Mouse (Mus musculus): ENCODE results near the gene Pde4d. TPM values are rescaled to one million over a fixed set of nuclear protein-coding genes. Genes with fewer than 3 reads are reported as not detected.

Pde4d gene
- total RNA-seq, 2 experiments from 2014 or later: 29.1 to 38.7 TPM

DNA sequence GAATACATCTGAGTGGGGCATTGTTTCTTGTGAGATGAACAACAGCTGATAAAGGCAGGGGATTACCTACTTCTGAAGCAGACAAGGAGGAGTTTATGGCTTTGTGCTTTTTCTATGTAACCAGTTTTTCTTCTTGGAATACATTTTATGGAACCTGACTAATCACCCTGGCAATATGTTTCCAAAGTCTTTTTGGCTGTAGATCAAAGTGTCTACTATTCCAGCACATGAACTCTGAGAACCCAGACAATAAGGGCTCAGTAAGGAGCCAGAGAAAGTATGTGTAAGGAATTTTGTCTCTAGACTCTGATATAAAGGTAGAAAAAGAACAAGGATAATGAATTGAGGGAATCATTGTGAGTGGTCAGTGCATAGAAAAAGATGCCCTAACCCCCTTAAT lies 40.1 kb downstream of the Pde4d start:
- no peak for ATAC-seq (replicated peaks; ENCODE audit: poor library complexity)

DNA sequence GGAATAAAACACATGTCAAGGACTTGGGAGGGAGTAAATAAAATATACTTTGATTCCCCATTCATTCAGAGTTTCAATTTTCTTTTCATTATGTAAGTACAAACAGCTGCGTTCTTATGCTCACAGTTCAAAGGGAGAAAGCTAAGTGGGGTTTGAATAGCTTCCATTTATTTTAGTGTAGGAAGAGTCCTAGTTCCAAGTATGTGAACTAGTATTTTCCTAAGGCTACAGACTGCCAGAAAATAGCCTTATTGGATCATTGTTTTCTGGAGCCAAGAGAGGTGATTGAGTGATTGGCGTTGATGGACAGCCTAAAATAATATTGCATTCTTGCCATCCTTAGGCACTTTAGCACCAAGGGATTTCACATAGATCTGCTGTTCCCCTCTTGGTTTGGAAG lies 41.1 kb downstream of the Pde4d start:
- ATAC-seq (replicated peaks; ENCODE audit: poor library complexity): no peak

DNA sequence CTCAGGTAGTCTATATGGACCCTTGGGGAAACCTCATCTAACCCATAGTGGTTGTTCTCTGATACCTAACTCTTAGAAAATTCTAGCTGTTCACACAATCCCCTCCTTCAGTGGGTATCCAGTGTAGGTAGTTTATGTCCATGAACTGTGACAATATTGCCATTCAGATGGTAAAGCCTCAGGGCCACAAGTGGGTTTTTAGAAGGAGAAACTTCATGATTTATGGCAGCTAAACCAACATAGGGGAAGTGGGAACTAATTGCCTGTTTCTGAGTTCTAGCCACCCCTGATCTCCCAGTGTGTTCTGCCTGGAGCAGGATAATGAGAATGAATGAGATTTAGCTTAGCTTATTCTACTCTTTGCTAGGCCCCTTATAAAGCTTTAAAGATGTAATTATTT lies 43.1 kb downstream of the Pde4d start:
- no peak for ATAC-seq (replicated peaks; ENCODE audit: poor library complexity)

DNA sequence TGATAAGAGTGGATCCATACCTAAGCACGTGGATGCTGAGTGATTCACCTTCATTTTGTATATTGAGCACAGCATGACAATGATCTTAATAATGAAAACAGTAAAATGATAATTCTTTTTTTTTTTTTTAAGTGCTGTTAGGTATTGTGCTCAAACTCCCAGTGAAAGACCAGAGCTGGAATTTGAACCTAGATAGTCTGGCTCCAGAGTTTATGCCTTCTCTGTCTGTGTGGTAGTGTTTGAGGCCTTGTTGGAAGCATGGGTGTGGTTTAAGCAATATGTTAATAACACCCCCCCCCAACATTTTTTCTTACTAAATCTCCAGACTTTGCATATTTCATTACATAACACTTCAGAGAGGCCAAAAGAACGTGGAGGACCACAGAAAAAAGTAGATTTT lies 44.6 kb downstream of the Pde4d start:
- no peak for ATAC-seq (replicated peaks; ENCODE audit: poor library complexity)

DNA sequence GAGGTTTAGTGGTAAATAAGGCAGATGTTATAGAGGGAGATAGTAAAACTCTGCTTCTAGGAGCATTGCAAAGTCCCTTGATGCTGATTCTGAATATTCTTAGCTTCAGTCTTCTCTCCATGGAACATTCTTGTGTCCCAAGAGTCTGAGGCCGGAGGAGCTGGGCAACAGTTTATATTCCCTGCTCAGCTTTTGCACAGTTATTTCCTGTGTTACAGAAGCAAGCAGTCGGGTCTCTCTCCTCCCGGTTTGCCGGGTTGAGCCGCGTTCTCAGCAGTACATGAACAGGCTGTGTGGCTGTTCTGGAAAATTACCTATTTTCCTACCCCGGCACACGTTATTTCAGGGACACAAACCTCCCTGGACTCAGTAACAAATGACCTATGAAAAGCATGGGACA lies 48.0 kb downstream of the Pde4d start:
- peak; percentile 38 for ATAC-seq (replicated peaks; ENCODE audit: poor library complexity)

DNA sequence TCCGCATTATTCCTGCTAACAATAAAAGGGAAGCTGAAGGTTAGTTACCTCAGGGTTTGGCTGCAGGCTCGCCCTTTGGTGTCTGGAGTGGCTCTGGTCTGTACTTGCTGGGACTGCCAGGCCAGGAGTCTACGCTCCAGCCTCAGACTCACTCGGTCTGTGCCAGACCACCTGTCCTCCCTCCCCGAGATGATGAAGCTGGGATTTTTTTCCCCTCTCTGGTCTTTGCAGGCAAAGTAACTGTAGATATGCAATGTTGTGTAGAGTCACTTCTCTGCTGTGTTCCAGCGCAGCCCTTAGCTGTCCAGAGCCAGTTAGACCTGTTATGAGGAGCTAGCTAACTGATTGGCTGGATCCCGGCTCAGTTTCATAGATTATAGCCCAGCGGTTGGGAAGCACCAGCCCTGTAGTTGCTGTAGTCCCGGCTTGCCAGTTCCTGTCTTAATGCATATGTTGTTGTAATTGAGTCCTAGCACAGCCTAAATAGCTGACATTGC lies 48.5 kb downstream of the Pde4d start:
- ATAC-seq (replicated peaks; ENCODE audit: poor library complexity): peak; percentile 89

DNA sequence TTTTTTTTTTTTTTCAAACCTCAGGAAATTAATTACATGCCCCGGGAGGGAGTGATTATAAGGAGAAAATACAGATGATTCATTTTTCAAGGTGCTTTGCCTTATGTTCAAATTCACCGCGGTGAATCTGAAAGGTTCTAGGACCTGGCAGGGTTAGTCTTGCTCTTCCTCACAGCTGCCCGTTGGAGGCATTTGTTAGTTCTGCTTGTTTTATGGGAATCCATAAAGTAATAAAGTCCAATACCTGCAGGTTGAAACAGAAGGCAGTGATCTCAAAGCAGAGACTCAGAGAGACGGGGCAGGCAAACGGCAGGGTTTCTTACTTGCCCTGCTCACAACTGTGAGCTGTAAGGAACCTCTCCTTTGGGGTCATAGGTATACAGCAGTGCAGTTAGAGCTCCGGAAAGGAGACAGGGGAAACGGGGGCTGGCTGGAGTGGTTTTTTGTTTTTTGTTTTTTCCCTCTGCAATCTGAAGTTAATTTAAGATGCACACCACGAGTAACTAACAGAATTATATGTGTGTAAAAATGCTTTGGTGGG lies 49.1 kb downstream of the Pde4d start:
- no peak for ATAC-seq (replicated peaks; ENCODE audit: poor library complexity)

DNA sequence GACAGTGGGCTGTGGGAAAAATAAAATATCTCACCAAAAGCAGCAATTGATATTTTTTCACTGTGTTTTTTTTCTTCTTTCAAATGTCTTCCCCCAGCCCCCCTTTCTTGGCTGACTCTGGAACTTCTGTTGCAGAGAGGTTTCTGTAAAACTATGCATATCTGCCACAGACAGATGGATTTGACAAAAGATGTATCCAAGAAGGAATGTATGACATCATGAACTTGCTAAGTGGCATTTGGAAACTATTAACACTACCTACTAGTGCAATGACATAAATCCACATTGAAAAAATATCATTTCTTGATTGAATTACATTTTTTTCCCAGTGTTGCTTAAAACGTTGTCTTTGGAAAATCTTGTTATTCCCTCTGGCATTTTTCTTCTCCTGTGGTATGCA lies 51.6 kb downstream of the Pde4d start:
- ATAC-seq (replicated peaks; ENCODE audit: poor library complexity): no peak

DNA sequence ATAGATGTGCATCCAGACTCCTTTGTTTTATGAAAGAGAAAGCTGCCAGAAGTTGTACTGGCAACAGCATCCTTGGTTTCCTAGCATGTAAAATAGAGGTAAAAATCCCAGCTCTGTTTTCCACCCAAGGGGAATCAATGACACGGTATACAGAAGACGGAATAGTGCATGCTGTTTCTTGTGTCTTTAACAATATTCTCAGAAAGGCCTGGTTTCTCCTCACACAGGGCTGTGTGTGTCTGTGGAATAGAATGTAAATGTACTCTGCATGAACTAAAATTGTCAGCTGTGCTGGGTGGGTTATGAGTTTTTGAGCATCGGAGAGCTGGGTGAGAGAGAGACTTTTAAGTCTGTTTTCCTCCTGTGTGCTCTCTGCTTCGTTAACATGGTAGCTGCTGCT lies 74.8 kb downstream of the Pde4d start:
- no peak for ATAC-seq (replicated peaks; ENCODE audit: poor library complexity)

DNA sequence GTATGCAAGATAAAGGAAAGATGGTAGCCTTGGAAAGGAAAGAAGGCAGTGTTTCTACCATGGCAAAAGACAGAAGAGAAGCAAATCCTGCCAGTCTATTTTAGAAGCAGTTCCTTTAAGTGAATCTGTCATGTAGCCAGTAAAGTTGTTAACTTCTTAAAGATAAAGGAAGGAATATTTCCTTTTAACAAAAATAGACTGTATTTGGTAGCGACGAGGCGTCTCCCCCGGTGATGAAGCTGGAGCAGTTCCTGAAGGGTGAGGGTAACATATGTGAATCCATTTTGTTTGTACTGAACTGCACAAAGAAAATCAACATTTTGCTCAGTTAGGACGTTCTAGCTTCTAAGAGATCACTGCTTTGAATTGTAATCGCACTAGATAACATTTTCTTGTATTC lies 75.2 kb downstream of the Pde4d start:
- no peak for ATAC-seq (replicated peaks; ENCODE audit: poor library complexity)

DNA sequence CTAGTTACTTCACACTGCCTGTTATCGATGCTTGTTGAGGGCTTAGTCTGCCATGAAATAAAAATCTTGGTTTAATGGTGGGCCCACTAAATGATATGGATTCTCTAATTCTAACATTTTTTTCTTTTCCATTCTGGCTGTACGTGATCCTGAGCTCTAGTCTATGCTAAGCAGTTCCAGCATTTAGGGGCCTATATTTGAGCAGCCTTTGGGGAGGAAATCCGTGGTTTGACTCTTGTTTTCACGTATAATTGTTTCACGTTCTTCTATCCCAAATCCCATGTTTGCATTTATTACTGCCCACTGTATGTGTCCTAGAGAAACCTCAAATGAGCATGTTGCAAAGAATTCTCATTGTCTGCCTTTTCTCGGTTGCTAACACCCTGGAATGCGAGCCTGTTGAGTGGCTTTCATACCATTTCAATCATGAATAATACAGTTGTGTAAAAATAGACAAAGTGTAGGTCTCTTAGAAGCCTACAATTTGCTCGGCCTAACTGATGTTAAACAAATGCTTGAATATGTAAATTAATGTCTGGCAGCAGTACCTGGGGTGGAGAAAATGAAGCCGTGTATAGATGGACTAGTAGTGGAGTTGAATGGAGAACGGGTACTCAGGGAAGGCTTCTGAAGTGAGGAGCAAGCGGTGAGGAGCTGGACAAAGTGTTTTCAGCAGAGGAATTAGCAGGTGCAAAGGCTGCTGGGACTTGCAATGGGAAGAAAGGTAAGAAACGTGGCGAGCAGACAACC lies 76.7 kb downstream of the Pde4d start:
- ATAC-seq (replicated peaks; ENCODE audit: poor library complexity): no peak

DNA sequence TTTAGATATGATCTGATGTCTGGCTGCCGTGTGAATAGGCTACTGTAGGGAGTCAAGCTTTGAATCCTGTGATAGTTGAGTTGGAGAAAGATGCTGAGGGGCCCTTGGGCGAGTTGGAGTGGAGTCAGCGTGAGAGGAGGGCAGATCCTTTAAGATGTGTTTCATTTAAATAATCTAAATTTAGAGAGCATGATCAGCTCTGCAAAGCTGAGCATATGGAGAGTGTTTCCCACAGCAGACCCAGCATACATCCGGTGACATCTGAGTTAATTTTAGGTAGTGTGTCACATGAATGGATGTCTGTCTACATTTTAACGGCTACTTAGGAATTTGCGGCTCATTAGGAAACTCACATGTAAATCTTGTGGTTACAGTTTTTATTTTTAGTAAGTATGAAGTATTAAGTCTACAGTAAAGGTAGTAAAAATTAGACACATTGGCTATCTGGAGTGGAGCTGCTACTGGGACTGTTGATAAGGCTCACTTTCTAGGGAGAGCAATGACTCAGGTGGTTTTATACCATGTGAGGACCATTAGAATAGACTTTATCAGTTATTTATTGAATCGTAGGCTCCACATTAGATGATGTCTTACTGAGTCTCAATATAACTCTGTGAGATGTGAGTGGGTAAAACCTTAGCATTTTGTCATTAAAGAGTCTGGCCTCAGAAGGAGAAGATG lies 77.5 kb downstream of the Pde4d start:
- ATAC-seq (replicated peaks; ENCODE audit: poor library complexity): peak; percentile 86

DNA sequence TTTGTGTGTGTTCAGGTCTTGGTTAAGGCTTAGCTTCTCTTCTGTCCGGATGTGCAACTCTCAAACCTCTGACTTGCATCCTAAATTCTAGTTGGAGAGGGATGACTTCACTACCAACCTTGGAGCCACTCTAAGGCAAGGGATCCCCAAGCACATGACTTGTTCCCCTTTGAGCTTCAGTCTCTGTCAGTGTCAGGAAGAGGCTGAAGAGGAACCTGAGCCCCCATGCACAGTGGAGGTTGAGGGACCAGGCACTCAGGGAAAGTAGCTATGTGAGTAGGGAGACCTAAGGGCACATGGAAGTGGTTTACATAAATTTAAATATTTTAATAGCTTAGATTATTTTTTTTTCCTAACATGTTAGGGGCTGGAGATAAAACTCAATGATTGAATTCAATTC lies 78.6 kb downstream of the Pde4d start:
- peak; percentile 76 for ATAC-seq (replicated peaks; ENCODE audit: poor library complexity)

DNA sequence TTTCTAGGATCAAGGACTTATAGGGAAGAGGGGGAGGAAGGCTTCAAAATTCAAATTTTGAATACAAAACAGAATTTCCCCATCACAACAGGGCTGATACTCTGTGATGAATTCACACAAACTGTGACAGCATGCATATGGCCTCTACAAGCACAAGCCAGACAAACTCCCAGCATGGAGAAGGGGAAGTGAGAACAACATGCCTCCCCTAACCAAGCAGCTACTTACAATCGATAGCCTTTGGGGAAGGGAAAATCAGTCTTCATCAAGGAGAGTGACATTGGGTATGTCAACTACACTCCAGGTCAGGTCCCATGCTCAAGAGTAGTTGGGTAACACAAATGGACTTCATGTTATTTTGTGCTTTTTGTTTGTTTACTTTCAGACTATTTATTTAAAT lies 83.1 kb downstream of the Pde4d start:
- ATAC-seq (replicated peaks; ENCODE audit: poor library complexity): peak; percentile 73

DNA sequence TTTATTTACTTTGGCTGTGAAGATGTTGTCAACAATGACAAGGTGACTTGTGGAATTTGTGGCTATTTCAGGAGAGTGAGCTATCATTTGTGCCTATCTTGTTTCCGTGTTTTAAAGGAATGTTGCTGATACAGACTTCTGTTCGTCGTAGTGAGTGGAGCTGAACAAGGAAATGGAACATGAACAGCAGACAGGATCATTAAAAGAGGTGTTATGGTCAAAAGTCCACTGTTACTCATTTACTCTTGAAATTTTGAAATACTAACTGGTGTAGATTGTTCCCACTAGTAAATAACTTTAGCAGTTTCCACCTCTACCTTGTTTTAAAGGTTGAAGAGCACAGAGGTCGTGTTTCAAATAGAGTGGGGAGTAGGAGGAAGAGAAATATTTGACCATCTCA lies 86.7 kb downstream of the Pde4d start:
- no peak for ATAC-seq (replicated peaks; ENCODE audit: poor library complexity)

DNA sequence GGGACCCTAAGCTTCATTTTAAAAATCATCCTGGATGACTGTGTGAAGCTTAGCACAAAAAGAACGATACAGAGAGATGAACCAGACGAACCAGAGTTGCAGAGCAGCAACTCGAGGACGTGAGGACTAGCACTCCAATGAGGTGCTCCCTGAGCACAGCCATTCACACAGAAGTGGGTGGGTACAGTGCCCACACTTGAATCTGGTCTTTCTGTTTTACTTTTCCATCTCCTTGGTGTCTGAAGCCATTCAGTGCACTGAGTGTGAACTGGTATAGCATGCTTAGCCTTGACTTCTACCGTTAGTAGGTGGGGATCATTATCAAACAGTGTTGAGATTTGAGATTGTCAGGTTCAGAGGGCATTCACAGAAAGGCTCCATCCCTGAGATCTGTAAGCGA lies 87.2 kb downstream of the Pde4d start:
- ATAC-seq (replicated peaks; ENCODE audit: poor library complexity): no peak

DNA sequence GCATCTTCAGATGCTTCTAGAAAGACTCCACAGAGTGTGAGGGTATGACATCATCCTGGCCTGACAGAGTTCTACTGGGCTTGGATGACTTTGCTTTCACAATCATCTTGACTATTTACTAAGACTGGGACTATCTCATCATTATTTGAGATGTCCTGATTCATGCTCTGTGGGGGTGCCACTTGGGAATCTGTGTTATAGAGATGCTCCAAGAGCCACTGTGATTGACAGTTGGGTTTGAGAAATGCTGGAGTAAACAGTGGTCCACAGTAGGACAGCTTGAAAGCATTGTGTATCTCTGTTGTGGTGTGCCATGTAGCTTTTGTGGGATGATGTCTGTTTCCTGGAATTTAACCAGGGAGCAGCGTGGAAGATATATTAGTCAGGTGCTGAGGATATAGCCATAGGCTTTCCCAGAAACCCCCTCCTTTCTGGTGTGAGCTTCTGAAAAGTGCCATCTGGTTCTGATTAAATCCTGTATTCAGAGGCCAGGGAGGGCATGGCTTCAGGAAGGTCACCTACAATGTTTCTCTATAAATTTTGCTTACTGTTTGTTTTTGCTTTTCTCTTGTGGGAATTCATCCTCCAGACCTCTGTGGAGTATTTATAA lies 89.1 kb downstream of the Pde4d start:
- ATAC-seq (replicated peaks; ENCODE audit: poor library complexity): no peak

DNA sequence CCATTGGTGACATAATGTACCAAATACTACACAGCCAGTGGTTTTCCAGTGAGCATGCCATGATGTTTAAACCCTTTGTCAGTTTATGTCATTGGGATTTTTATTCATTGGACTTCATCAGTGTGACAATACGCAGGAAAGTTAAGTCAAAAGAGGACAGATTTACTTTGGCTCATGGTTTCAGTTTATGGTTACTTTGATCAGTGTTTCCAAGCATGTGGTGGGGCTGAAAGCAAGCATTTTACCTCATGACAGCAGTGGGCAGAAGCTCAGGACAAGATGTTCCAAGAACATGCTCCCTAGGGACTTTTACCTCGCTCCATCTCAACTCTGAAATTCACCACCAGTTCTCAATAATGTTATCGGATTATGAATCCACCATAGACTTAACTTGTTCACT lies 91.7 kb downstream of the Pde4d start:
- no peak for ATAC-seq (replicated peaks; ENCODE audit: poor library complexity)

DNA sequence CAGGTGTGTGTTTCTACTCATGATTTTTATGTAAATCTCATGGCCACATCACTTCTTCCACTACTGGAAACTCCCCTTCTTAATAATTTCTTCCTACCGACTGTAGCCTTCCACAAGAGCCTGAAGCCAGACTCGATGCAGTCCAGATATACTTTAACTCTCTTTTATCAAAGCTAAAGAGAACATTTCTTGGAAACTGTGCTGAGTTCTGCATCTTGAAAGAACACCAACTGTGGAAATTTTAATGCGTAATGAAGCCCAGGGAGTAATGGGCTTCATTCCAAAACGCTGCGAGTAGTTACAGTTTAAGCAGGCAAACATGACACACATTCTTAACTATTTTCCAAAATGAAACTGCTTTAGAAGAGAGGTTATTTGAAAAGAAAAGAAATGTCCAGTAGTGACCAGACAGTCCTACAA lies 92.6 kb downstream of the Pde4d start:
- ATAC-seq (replicated peaks; ENCODE audit: poor library complexity): no peak

DNA sequence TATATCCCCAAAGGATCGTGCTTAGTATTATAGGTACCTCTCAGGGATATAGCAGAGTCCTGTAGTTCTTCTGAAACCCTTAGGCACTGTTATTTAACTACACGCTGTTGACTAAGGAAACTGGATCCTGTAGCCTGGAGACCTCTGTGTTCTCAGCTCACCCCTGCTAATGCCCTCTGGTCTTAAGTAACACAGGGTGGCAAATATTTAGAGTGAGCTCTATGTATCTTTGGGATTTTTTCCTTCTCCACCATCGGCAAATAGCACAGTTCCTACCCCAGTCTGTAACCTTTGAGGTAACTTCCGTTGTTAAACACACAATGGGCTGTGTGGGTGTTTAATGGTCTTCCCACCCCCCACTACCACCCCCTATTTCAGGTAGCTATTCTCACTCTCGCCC lies 102.5 kb downstream of the Pde4d start:
- no peak for ATAC-seq (replicated peaks; ENCODE audit: poor library complexity)

DNA sequence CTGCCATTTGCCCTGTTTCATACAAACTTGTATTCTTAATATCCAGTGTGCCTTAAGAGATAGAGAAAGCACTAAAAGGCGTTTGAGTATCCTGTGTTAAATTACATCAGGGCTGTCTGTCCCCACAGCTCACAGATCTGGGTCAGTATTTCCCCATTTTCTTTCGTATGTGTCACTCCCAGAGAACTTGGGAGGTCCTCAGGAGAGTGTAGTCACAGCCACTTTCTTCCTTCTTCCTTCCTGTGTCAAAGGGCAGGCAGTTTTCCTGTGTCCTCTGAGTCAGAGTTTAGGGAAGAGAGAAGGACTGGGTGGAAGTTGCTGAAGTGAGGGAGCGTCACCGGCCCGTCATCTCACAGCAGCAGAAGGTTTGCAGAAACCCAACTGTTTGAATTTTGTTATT lies 103.2 kb downstream of the Pde4d start:
- ATAC-seq (replicated peaks; ENCODE audit: poor library complexity): peak; percentile 85

DNA sequence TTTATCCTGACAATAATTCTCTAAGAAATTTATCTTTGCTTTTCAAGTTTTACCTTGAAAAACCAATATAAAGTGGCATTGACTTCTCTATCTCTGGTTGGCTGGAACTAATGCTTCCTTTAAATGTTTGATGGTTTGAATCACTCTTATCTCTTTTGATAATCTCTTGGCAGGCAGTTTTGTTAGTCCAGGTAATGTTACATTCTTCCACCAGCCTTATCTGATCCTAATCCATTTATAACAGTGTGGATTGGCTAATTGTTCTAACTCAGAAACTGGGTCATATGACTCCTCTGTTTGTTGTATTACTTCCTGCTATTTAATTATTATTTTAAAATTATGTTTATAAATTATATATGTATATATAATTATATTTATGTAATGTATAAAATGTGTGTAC lies 105.2 kb downstream of the Pde4d start:
- no peak for ATAC-seq (replicated peaks; ENCODE audit: poor library complexity)
